In genomic region chr14:60269333-60269732, GRCm38 (mm10) we compare ENCODE assay signal across 17 mouse cellular contexts. TPM values are rescaled to one million over a fixed set of nuclear protein-coding genes. Genes with fewer than 3 reads are reported as not detected.
DNase-seq lines count a peak whose midpoint lies in the region; ATAC-seq and TF ChIP-seq lines count a peak whose summit lies in the region.
"Had no signal": no experiment of that assay in that cellular context is flagged by ENCODE, and none has a peak within 500 bp of the region (broad histone marks: within the 10 kb centered on the region; RNA-seq: fewer than 3 reads in every experiment).

No protein-coding gene starts in this region.

- H3K4me3 ChIP-seq in lung, adult 2 months (replicated peaks; ENCODE audit: extremely low read depth, low read depth, low read length): no peak overlapping the region
- no peak overlapping the region for H3K4me3 ChIP-seq in hindbrain, embryonic 14.5 days (replicated peaks; ENCODE audit: low read length)
- no peak overlapping the region for H3K4me3 ChIP-seq in hindbrain, embryonic 11.5 days (ENCODE audit: low read depth, low read length)
- no peak overlapping the region for H3K4me3 ChIP-seq in kidney, embryonic 15.5 days (replicated peaks)
- H3K4me3 ChIP-seq: erythroblast, embryonic 14.5 days; midbrain, embryonic 12.5 days had no signal

- H3K9me3 ChIP-seq in hindbrain, embryonic 14.5 days (ENCODE audit: control insufficient read depth, low read length): no peaks in the 10 kb centered on the region
- H3K9me3 ChIP-seq in hindbrain, embryonic 11.5 days (ENCODE audit: control insufficient read depth, low read length): no peaks in the 10 kb centered on the region
- H3K9me3 ChIP-seq in kidney, embryonic 15.5 days (replicated peaks): no peaks in the 10 kb centered on the region
- H3K9me3 ChIP-seq: G1E; midbrain, embryonic 12.5 days had no signal

- no peaks in the 10 kb centered on the region for H3K27me3 ChIP-seq in hindbrain, embryonic 14.5 days (ENCODE audit: control insufficient read depth, insufficient read depth, low read length)
- no peaks in the 10 kb centered on the region for H3K27me3 ChIP-seq in hindbrain, embryonic 11.5 days (ENCODE audit: control insufficient read depth, insufficient read depth, low read length)
- H3K27me3 ChIP-seq in kidney, embryonic 15.5 days: no peaks in the 10 kb centered on the region
- H3K27me3 ChIP-seq: midbrain, embryonic 12.5 days had no signal

- H3K9ac ChIP-seq in hindbrain, embryonic 14.5 days: no peak overlapping the region
- no peak overlapping the region for H3K9ac ChIP-seq in hindbrain, embryonic 11.5 days (ENCODE audit: low read depth, low read length)
- H3K9ac ChIP-seq in kidney, embryonic 15.5 days: no peak overlapping the region
- H3K9ac ChIP-seq: midbrain, embryonic 12.5 days had no signal

- no peak overlapping the region for H3K27ac ChIP-seq in hindbrain, embryonic 14.5 days
- no peak overlapping the region for H3K27ac ChIP-seq in hindbrain, embryonic 11.5 days (ENCODE audit: low read depth, low read length)
- no peak overlapping the region for H3K27ac ChIP-seq in kidney, embryonic 15.5 days
- H3K27ac ChIP-seq: midbrain, embryonic 12.5 days had no signal

- H3K4me1 ChIP-seq in lung, adult 2 months (ENCODE audit: control insufficient read depth, insufficient read depth, low read length): peaks cover 13% of the 10 kb centered on the region
- H3K4me1 ChIP-seq in hindbrain, embryonic 14.5 days (replicated peaks; ENCODE audit: control insufficient read depth, insufficient read depth, low read length): peaks cover 24% of the 10 kb centered on the region
- H3K4me1 ChIP-seq in hindbrain, embryonic 11.5 days (replicated peaks; ENCODE audit: control insufficient read depth, insufficient read depth, low read length): no peaks in the 10 kb centered on the region
- peaks cover 11% of the 10 kb centered on the region for H3K4me1 ChIP-seq in kidney, embryonic 15.5 days

- DNase-seq in lung, postnatal 36 days: peak; percentile 44
- DNase-seq in lung, adult 2 months: no peak
- DNase-seq in natural killer cell, adult 2 months (ENCODE audit: low spot score in 2 of 2): peak; percentile 49 to 54
- no peak for DNase-seq in hindbrain, embryonic 14.5 days (ENCODE audit: low spot score)
- DNase-seq in hindbrain, embryonic 11.5 days (ENCODE audit: low spot score): no peak
- DNase-seq in adrenal gland, postnatal 14 days: no peak
- DNase-seq: adrenal gland, postnatal 25 days; cerebellum, postnatal 14 days; kidney, postnatal 10 days; left cerebral cortex, postnatal 4 days had no signal

- H3K36me3 ChIP-seq in hindbrain, embryonic 14.5 days (replicated peaks; ENCODE audit: control insufficient read depth, insufficient read depth): no peaks in the 10 kb centered on the region
- no peaks in the 10 kb centered on the region for H3K36me3 ChIP-seq in hindbrain, embryonic 11.5 days (ENCODE audit: control insufficient read depth, insufficient read depth, low read length)
- H3K36me3 ChIP-seq in kidney, embryonic 15.5 days: no peaks in the 10 kb centered on the region
- H3K36me3 ChIP-seq: midbrain, embryonic 12.5 days had no signal

- H3K4me2 ChIP-seq in hindbrain, embryonic 14.5 days (replicated peaks): no peak overlapping the region
- no peak overlapping the region for H3K4me2 ChIP-seq in hindbrain, embryonic 11.5 days (replicated peaks; ENCODE audit: low read depth, low read length)
- H3K4me2 ChIP-seq in kidney, embryonic 15.5 days: no peak overlapping the region
- H3K4me2 ChIP-seq: midbrain, embryonic 12.5 days had no signal

- TF ChIP-seq POLR2A in lung, adult 2 months (IDR thresholded peaks at IDR 0.05; ENCODE audit: borderline replicate concordance, extremely low read depth, low read depth, low read length): no peak

- 69% methylated on average over 6 of the region's 6 CpGs for WGBS in lung, adult 2 months
- WGBS in hindbrain, embryonic 14.5 days: 88% methylated on average over 6 of the region's 6 CpGs
- 95% methylated on average over 6 of the region's 6 CpGs for WGBS in hindbrain, embryonic 11.5 days
- 90% methylated on average over 6 of the region's 6 CpGs for WGBS in kidney, embryonic 15.5 days

- peak; percentile 55 for ATAC-seq in inflammation-experienced regulatory T-cells, adult 6 months
- ATAC-seq in hindbrain, embryonic 14.5 days (ENCODE audit: low FRiP score): no peak
- no peak for ATAC-seq in hindbrain, embryonic 11.5 days (ENCODE audit: low FRiP score)
- ATAC-seq in kidney, embryonic 15.5 days (replicated peaks; ENCODE audit: low FRiP score): no peak

- no peak for TF ChIP-seq CTCF in lung, adult 2 months (IDR thresholded peaks at IDR 0.05; ENCODE audit: insufficient read depth, low read length)

RNA-seq across cellular contexts. Expression of gene Mtmr6, which starts 4.3 kb away (rescaled TPM):
- polyA plus RNA-seq in lung, adult 2 months (2012; rRNA removed): 20.5 and 30.1 TPM in 2 replicates
- 10 to 100 TPM; 50.0 to 60.2 (median 54.7) TPM for polyA plus RNA-seq in inflammation-experienced regulatory T-cells, adult 6 months (2017; shearing (Covaris generic))
- 66.9 and 70.5 TPM in 2 replicates for polyA plus RNA-seq in hindbrain, embryonic 14.5 days (2014; fragmentation: Nextera tagmentation; extraction: Ambion mirVana)
- polyA plus RNA-seq in hindbrain, embryonic 11.5 days (2014; fragmentation: Nextera tagmentation; extraction: Ambion mirVana): 46.4 and 53.3 TPM in 2 replicates
- polyA plus RNA-seq in kidney, embryonic 15.5 days (2015; fragmentation: Nextera tagmentation; extraction: Ambion mirVana): 28.4 and 30.8 TPM in 2 replicates
- 39.1 and 46.0 TPM in 2 replicates for total RNA-seq in adrenal gland, postnatal 14 days (2021)

RNA-seq across cellular contexts. Expression of gene Gm49336, which starts 18.0 kb away (rescaled TPM):
- polyA plus RNA-seq in lung, adult 2 months (2012; rRNA removed): 13.7 and 13.9 TPM in 2 replicates
- polyA plus RNA-seq in inflammation-experienced regulatory T-cells, adult 6 months (2017; shearing (Covaris generic)): 10 to 100 TPM; 15.5 to 20.0 (median 17.9) TPM
- polyA plus RNA-seq in hindbrain, embryonic 14.5 days (2014; fragmentation: Nextera tagmentation; extraction: Ambion mirVana): 71.0 and 77.8 TPM in 2 replicates
- polyA plus RNA-seq in hindbrain, embryonic 11.5 days (2014; fragmentation: Nextera tagmentation; extraction: Ambion mirVana): 68.8 and 77.9 TPM in 2 replicates
- 48.1 and 50.6 TPM in 2 replicates for polyA plus RNA-seq in kidney, embryonic 15.5 days (2015; fragmentation: Nextera tagmentation; extraction: Ambion mirVana)
- total RNA-seq in adrenal gland, postnatal 14 days (2021): 37.7 and 38.6 TPM in 2 replicates

RNA-seq across cellular contexts. Expression of gene Nupl1, which starts 18.1 kb away (rescaled TPM):
- 0.03 and 0.09 TPM in 2 replicates for polyA plus RNA-seq in lung, adult 2 months (2012; rRNA removed)
- polyA plus RNA-seq in inflammation-experienced regulatory T-cells, adult 6 months (2017; shearing (Covaris generic)): not detected
- 0.21 TPM in 1 of 2 replicates, not detected in the other for polyA plus RNA-seq in hindbrain, embryonic 14.5 days (2014; fragmentation: Nextera tagmentation; extraction: Ambion mirVana)
- not detected in 2 replicates for polyA plus RNA-seq in hindbrain, embryonic 11.5 days (2014; fragmentation: Nextera tagmentation; extraction: Ambion mirVana)
- polyA plus RNA-seq in kidney, embryonic 15.5 days (2015; fragmentation: Nextera tagmentation; extraction: Ambion mirVana): not detected in 2 replicates
- not detected in 2 replicates for total RNA-seq in adrenal gland, postnatal 14 days (2021)
- total RNA-seq: adrenal gland, postnatal 25 days; gastrocnemius, adult 18-20 months; left cerebral cortex, postnatal 4 days had no signal
- polyA plus RNA-seq: erythroblast, embryonic 14.5 days; G1E; heart, embryonic 16.5 days; midbrain, embryonic 12.5 days had no signal

Comparison
In these comparisons a context has a peak if more than half of its experiments do, and no peak if none do; other contexts are left out.
1. DNase-seq: peak in lung, postnatal 36 days (single experiment) and natural killer cell, adult 2 months (2 of 2); none in lung, adult 2 months (single experiment), hindbrain, embryonic 14.5 days (single experiment), hindbrain, embryonic 11.5 days (single experiment) and adrenal gland, postnatal 14 days (single experiment).